Mouse (Mus musculus) adrenal gland, adult 2 months (tissue): Measurements from ENCODE around the gene Majin. TPM values are rescaled to one million over a fixed set of nuclear protein-coding genes. Genes with fewer than 3 reads are reported as not detected.

Experiments
- DNase-seq: peaks from one replicate; pipeline ENCODE4 v3.0.0; 2021
- polyA plus RNA-seq: library from polyadenylated mRNA; depleted of rRNA; stranded (reverse); fragments of >200 nt; gene quantifications from 2 replicates; pipeline ENCODE4 v1.2.3, GENCODE M21; 2012
- total RNA-seq, 2 experiments: library from RNA; stranded (reverse); gene quantifications; 2 replicates each; pipeline ENCODE4 v1.2.3; 2021

Majin gene
- total and polyA plus RNA-seq, 3 experiments, result 0.72 to 4.1 (median 2.4) TPM

DNA sequence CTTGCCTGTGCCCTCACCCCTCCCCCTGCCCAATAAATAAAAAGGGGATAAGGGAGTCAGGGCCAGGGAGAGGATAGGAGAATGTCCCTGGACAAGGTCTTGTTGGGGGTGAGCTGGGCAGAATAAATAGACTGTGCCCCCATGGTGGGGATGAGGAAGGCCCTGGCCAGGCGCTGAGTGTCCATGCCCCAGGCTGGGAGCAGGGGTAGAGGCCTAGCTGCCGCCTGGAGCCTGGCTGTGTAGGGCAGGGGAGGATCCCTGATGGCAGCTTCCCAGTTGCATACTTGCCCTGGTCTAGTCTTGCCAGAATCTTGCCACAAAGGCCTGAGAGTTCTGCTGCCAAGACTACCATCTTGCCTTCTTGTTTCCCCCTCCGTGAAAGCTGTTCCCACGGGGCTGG, 43.7 kb downstream of the Majin start:
- no peak for DNase-seq

DNA sequence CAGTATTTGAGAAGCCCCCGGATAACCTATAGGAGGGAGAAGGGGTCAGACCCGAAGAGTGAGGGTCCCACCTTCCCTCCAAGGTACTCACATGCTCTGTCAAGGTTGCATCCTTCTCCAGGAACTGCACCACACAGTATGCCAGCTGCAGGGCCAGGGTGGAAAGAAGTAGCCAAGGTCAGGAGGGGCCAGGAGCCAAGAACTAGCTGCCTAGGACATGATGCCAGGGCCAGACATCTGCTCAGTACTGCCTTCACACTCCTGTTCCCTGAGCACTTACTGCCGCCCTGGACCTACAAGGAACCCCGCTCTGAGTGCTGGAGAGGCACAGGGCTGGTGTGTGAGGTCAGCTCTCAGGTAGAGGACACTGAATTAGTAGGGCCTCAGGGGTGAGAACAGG, 46.2 kb downstream of the Majin start:
- DNase-seq, result peak; percentile 90

DNA sequence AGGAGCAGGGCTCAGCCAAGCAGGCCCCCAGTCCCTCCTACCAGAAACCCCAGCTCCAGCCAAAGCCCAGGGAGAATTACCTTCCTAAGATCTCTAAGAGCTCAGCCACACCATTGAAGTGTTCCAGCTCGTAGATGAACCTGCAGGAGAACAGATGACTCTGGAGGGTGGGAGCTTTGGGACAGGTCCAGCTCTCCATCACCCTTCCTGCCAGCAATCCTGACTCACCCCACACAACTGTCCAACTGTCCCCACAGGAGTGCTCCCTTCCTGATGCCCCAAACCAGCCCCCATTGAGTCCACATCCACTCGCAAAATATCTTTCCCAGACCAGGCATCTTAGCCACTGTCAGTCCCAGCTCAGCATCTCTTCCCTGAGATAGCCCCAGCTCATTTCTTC, 46.8 kb downstream of the Majin start:
- peak; percentile 73 for DNase-seq

DNA sequence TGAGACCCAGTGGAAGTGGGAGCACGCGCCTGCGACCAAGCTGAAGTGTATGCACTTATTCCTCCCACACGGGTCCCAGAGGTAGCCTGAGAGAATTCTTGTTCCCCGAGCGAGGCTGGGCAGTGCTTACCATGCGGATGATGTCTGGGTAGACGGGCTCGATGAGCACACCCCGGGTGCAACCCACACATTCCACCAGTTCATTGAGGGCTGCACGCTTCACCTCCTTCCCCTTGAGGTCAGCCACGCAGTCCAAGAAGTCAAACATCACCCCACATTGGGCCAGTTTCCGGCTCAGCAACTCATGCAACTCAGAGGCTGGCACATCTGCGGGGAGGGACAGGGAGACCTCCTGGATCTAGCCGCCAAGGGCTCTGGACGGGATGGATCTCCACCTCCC, 49.5 kb downstream of the Majin start:
- DNase-seq, result no peak

DNA sequence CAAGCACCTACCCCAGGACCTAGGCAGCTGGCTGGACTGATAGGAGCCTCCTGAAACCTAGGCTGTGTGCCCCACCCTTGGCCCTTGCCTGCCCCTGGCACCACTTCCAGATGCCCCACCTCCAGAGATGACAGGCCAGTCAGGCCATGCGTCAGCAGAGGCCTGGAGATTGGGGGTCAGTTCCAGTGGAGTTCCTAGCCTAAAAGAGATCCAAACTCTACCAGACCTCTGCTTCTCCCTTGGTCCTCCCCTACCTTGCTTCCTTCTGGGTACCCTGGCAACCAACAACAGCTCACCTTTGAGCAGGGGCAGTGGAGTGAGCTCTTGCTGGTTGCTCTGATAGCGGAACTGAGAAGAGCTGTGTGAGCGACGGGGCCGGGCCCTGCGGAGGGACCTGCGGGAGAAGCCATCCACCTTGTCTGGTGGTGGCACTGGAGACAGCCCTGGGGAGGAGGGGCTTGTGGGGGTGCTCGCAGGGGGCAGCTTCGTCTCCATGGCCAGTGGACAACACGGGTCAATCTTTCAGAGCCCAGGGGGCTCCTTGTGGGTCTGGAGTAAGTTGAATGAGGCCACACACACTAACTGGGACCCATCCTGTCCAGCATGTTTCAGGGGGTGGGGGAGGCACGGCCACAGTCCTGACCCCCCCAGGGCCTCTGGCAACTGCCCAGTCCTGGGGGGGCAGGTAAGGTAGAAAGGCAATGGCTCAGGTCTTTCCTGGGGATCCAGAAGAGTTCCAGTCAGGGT, 50.3 kb downstream of the Majin start:
- DNase-seq, result peak; percentile 83

DNA sequence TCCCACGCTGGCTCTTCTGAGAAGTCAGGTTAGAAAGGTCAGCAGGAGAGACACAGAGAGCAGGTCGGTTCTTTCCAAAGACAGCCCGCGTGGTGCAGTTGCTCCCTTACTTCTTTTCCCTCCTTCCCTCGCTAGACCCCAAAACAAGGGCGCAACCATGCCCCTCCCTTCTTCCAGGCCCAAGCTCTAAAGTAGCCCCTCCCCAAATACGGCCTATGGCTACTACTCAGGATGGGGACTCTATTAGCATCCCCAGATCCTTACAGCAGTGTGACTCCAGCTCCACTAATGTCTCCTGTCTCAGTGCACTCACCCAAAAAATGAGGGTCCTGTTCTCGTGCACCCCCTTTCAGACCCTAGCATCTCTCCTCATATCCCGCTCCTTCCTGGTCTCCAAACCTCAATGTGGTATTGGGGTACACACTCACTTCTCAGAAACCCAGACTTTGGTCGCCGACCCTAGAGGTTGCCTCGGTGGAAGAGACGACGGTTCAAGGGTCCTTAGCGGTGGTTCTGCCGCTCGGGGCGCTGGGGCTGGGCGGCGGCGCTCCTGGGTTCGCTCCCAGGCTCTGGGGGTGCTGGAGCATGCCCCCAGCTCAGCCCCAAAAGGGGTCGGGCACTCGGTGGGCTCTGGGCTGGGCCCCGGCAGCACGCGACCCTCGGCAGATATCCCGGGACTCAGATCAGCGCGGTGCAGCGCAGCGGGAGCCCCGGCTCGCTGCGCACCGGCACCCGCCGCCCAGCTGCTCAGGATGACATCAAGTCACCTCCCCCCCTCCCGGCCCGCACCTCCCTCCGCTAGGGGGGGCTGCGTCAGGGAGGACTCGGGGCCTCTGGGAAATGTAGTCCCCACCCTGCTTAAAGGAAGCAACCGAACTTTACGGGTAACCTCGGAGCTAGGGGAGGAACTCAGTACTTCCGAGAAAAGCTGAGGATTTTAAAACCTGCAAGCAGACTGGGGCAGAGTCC, 51.2 kb downstream of the Majin start, which contains the start of gene Ppp2r5b:
Ppp2r5b (minus strand) TSS at position 789 of the 969 bp plus-strand sequence.
- peak; percentile 97 for DNase-seq

DNA sequence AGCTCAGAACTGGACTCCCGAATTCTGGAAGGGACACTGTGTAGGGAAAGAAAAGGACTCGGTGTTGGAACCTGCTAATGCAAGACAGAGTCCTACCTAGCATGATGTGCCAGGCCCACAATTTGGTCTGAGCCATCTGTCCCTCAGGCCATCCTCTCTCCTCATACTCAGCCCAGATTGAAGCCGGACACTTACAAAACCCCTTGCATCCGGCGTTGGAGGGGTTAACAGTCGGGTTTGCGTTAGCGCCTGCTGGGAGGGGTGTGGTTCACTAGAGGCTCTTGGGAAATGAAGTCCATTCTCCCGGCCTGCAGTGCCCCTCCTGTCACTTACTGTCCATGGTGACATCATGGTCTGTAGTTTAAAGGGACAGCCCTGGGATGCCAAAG, 51.9 kb downstream of the Majin start:
- peak; percentile 94 for DNase-seq

DNA sequence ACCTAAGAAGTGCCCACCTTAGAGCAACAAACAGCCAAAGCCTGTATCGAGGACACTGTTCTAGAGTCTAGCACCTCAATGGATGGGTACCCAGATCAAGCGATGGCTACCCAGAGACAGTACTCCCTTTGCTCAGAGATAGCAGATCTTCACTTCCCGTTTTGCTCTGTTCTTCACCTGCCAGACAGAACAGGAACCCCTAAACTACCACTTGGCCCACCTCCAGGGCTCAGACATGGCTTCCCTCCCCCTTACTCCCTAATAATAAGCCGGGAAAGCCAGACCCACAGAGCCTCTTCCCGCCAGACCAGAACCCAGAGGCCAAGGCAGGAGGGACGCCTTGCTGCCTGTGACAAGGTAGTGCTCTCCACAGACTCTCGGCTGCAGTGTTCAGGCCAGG, 52.7 kb downstream of the Majin start:
- no peak for DNase-seq

DNA sequence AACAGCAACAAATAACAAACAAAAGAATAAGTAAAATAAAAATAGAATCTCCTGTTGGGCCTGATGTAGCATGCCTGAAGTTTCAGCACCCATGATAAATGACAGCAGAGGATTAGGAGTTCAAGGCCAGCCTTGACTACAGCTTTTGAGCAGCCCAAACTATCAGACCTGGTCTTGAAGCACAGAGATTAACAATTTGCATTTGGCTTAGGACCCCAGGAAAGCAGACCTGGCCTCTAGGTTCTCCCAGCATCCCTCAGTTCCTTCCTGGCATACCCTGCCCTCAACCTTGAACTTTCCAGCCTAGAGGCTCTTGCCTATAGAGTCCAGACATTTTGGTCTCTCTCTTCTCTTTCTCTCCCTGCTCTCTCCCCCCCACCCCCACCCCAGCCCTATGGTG, 54.6 kb downstream of the Majin start:
- no peak for DNase-seq

DNA sequence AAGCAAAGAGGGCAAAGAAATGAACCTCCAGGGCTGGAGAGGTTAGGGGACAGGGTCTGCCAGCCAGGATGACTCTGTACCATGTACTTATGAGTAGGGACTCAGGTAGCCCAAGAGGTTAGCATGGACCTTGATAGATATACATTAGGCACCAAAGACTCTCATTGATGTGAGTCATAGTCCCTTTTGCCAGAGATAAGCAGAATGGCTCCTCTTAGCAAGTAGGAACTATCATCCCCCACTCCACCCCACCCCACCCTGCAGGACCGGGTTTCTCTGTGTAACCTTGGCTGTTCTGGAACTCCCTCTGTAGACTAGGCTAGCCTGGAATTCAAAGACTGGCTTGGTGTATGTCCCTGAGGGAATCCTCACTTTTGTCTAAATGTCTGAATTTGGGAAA, 55.9 kb downstream of the Majin start:
- DNase-seq, result no peak

DNA sequence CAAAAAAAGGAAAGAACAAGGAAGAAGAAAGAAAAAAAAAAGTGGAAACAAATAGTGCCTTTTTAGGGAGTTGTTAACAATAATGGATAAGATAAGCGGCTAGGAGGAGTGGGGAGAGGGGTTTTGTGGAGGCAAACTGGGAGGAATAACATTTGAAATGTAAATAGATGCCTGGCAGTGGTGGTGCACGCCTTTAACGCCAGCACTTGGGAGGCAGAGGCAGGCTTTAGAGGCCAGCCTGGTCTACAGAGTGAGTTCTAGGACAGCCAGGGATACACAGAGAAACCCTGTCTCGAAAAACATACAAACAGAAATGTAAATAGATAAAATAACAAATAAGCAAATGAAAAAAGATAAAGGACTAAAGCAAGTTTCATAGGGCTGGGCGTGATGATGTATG, 56.5 kb downstream of the Majin start:
- no peak for DNase-seq

DNA sequence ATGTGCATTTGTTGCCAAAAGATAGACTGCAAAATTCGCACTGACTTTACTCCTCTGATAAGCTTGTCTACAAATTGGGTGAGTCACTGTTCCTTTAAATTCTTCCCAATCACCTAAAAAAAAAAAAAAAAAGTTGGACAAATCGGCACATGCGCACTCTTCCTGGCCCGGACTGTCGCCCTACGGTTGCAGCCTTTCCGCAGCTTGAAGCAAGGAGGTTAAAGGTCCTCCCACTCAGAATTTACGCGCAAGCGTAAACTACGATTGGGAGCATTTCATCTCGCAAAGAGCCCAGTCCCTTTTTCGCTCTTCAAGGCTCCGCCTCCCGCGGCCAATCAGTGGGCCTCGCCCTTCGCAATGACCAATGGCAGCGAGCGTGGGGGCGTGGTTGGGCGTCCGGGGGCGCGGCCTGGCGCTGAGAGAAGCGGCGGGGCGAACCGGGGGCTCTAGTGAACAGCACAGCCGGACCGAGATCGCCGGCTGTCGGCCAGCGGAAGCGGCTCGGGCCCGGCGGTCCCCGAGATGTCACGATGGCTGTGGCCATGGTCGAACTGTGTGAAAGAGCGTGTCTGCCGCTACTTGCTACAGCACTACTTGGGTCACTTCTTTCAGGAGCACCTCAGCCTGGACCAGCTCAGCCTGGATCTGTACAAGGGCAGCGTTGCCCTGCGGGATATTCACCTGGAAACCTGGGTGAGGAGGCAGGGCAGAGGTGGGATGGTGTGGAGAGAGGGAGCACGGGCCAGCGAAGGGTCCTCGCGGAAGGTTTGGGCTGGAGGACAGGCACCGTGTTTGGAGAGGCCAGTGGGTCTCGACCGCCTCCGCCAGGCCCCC, 57.3 kb downstream of the Majin start, which contains the start of gene Atg2a:
Atg2a (plus strand) TSS at position 395 of the 834 bp plus-strand sequence.
- DNase-seq, result peak; percentile 99

DNA sequence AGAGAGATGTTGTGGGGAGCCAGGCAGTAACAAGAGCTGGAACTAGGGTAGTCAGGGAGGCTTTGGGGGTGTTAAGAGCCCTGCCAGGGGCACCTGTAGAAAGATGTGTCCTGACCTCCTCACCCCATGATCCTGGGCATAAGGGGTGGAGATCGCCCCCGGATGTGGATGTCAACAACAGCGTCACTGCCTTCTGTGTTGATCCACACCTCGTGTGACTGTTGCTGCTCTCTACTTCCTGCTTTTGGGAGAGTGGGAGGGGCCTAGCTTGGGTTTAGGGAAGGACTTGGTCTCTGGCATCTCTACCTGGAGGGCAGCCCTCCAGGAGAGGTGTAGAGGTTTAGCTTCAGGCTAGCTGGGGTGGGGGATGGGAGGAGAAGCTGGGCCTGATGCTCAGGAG, 58.1 kb downstream of the Majin start:
- DNase-seq, result peak; percentile 67

DNA sequence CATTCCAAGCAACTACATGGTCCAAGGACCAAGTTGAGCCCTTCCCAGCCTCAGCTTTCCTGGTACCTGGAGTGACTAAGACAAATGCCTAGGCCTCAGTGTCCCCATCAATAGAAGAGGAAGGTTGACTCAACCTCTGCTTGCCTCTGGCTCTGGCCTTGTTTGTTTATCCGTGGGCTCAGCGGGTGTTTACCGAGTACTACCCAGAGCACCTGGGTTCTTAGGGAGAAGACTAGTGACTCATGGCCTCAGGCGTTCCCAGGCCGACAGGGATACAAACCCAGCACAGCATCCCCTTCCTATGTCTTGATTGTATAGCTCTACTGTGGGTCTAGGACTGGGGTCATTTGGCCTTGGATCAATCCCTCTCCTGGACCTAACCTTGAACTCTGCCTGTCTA, 59.0 kb downstream of the Majin start:
- DNase-seq, result no peak

DNA sequence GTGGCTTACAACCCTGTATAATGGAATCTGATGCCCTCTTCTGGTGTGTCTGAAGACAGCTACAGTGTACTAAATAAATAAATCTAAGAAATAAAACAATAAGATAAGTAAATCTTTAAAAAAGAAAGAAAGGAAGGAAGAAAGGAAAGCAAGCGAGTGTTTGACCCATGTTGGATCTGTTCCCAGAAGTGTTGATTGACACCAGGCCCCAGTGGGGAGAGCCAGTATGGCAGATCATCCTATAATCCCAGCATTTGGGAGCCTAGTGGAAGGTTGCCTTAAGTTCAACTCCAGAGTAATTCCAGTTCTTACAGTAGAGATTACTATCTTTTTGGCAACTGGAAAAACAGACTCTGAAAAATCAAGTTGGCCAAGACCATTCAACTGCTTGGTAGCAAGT, 61.6 kb downstream of the Majin start:
- no peak for DNase-seq

DNA sequence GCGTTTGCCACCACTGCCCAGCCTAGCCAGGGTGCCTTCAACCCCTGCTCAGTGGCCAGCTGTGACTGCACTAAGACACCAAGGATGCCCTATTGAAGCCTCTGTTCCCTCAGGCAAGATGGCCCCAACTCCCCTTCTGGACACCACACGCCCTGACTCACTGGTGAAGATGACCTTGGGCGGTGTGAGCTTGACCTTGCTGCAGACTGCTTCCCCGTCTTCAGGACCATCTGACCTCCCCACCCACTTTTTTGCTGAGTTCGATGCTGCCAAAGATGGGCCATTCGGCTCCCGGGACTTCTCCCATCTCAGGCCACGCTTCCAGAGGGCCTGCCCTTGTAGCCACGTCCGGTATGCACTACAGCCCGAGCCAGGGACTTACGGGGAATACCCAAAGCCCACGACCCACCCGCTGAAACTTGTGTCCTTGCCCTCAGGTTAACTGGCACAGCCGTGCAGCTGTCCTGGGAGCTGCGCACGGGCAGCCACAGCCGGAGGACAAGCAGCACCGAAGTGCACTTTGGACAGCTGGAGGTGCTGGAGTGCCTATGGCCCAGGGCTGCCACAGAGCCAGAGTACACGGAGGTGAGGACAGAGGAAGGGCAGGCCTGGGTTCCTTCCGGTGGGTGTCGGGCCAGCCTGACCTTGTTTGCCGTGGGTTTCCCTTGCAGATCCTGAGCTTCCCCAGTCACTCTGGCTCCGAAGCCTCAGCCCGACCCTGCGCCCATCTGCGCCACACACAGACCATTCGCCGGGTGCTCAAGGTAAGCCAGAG, 63.5 kb downstream of the Majin start:
- peak; percentile 66 for DNase-seq

DNA sequence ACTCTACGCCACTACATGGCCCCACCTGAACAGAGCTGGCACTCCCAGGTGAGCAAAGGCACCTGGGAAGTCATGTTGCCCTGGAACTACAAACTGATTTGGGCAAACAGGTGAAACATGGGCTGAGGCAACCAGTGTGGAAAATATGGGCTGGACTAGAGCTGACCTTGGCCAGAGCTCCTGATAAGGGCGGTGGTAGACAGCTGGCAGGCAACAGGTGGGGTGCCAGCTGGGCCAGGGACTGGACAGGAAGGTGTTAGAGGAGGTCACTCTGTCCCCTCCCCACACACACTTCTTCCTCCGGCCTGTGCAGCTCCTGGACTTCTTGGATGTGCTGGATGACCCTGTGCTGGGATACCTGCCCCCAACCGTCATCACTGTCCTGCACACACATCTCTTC, 68.8 kb downstream of the Majin start:
- no peak for DNase-seq

DNA sequence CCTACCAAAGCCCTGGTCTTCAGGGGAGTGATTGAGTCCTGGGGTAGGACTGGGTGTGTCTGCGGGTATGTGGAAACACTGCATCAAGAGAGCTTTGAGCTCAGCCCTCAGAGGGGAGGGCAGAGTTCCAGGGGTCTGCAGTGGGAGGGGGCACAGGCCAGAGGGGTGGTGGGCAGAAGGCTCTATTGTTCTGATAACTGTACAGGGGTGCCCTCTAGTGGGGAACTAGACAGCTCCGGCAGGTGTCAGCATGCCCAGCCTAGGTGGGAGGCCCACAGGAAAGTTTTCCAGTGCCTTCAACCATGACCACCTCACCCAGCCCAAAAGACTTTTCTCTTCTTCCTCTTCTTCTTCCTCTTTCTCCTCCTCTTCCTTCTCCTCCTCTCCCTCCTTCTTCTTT, 76.2 kb downstream of the Majin start:
- DNase-seq, result no peak

DNA sequence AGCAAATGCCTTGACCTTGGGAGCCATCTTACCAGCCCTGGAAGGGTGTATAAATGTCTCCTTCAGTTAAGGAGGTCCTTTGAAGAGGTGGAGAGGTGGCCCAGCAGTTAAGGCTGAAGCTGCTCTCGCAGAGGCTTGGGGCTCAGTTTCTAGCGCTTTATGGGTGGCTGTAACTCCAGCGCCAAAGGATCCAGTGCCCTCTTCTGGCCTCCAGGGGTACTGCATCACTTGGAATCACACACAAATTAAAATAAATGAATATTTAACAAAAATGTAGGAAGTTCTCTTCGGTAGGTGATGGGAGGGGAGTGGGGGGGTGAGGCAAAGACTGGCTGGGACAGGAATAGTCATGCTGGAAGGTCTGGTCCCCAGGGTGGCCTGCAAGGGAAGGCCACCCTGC, 76.8 kb downstream of the Majin start:
- DNase-seq, result no peak

DNA sequence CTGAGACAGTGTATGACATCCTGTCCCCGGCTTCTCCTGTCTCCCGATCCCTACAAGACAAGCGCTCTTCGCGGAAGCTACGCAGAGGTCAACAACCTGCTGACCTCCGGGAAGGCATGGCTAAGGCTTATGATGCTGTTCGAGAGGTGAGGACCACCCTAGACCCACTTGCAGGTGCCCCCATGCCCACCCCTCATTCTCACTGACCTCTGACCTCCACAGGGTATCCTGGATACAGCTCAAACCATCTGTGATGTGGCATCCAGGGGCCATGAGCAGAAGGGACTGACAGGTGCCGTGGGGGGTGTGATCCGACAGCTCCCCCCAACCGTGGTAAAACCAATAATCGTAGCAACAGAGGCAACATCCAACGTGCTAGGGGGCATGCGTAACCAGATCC, 77.2 kb downstream of the Majin start:
- DNase-seq, result no peak

DNA sequence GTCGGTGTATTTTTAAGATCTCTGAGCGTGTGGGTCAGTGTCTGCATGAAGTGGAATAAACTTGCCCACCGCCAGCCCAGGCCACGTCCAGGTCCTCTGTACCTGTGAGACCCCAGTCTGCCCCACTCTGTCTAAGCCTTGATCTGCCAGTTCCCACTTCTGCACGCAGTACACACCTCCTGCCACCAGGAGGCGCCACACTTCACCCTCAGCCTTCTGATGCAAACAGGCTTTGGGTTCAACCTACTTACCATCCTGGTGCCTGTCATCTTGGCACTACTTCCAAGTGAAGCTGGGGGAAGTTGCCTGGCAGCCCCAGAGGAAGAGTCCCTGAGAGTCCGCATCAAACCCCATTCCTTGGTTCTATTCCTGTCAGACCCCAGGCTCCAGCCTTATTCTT, 78.0 kb downstream of the Majin start:
- peak; percentile 67 for DNase-seq
